Mouse (Mus musculus): Measurements from ENCODE around the gene 4930404H24Rik. TPM values are rescaled to one million over a fixed set of nuclear protein-coding genes. Genes with fewer than 3 reads are reported as not detected.

Gene 4930404H24Rik
- not detected for polyA plus RNA-seq (2014; fragmentation: Illumina TruSeq; extraction: RNeasy Lipid Tissue Mini Kit (QIAGEN cat#74804); ENCODE audit: low read depth, low replicate concordance)

DNA sequence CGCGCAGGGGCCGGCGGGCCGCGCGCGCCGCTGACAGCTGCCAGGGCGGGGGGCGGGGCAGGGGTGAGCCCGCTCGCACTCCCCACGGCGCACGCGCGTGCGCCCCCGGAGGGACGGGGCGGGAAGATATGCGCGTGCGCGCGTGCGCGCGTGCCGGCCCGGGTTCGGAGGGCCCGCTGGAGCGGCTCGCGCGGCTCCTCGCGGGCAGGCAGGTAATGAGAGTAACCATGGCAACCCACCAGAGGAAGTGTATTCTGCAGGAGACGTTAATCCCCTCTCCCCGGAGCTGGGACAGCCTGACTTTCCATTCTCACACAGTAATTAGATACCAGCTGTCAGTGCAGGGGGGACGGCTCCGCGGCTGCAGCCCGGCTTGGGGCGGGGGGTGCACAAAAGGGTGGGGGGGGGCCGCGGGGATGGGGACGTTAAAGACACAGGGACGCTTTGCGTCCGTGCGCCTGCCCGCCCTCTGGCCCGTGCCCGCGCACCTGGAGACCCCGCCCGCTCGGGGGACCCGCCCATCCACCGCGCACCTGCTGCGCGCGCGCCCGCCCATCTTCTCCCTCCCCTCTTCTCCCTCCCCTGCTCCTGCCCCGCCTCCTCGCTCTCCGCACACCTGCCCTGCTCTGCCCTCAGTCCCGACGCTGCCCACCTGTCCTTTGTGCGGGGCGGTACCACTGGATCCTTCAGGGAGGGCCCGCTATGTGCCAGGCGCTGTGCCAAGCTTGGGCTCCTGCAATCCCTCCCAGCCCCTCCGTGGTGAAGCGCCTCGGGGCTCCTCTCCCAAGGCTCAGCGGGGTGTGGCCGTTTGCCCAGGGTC lies at the start of gene 4930404H24Rik:
Gene 4930404H24Rik (plus strand): TSS at position 218 of the 820 bp plus-strand sequence.

DNA sequence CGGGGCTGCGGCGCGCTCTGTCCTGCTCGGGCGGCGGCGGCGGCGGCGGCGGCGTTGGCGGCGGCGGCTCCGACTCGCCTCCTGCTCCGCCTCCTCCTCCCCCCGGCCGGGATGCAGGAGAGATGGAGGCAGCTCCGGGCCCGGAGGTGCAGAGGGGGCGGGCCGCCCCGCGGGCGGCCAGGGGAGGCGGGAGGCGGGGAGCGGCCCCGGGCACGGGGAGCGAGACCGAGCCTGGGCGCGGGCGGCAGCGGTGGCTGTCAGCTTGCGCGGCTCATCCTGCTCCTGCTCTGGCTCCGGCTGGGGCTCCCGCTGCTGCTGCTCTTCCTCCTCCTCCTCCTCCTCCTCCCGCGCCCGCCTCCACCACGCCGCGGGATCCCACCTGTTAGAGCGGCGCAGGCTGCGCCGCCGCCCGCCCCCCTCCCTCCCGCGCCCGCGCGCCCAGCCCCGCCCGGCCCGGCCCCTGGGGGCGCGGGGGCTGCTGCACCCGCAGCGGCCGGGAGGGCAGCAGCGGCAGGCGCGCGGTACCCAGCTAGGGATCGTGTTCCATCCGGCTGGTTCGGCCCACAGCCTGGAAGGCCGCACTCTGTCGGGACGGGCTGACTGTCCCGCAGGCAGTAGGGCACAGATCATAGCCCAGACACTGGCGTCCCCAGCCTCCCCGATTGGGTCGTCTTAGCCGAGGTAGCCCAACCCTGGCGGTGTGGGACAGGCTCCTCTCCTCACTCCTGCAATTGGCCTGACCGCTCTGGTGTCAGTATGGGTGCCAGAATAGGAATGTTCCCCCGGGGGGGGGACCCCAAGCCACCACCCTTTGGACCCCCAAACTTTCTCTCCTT lies 37.6 kb downstream of the 4930404H24Rik start, which contains the start of gene Nol4l:
Gene Nol4l (minus strand): TSS at position 41 of the 836 bp plus-strand sequence.

Other genes starting within 250 kb of the 4930404H24Rik start
- 4.6 TPM for gene Kif3b, start 201.4 kb upstream of the 4930404H24Rik start, polyA plus RNA-seq (2014; fragmentation: Illumina TruSeq; extraction: RNeasy Lipid Tissue Mini Kit (QIAGEN cat#74804); ENCODE audit: low read depth, low replicate concordance)
- 6.9 TPM for gene Asxl1, start 147.0 kb upstream of the 4930404H24Rik start, polyA plus RNA-seq (2014; fragmentation: Illumina TruSeq; extraction: RNeasy Lipid Tissue Mini Kit (QIAGEN cat#74804); ENCODE audit: low read depth, low replicate concordance)
- 0.45 TPM for gene Nol4l, start 37.2 kb downstream of the 4930404H24Rik start, polyA plus RNA-seq (2014; fragmentation: Illumina TruSeq; extraction: RNeasy Lipid Tissue Mini Kit (QIAGEN cat#74804); ENCODE audit: low read depth, low replicate concordance)
- 7.6 TPM for gene Commd7, start 140.0 kb downstream of the 4930404H24Rik start, polyA plus RNA-seq (2014; fragmentation: Illumina TruSeq; extraction: RNeasy Lipid Tissue Mini Kit (QIAGEN cat#74804); ENCODE audit: low read depth, low replicate concordance)
- 1.6 TPM for gene Dnmt3b, start 156.7 kb downstream of the 4930404H24Rik start, polyA plus RNA-seq (2014; fragmentation: Illumina TruSeq; extraction: RNeasy Lipid Tissue Mini Kit (QIAGEN cat#74804); ENCODE audit: low read depth, low replicate concordance)
- not detected for gene Dnmt3c, start 203.9 kb downstream of the 4930404H24Rik start, polyA plus RNA-seq (2014; fragmentation: Illumina TruSeq; extraction: RNeasy Lipid Tissue Mini Kit (QIAGEN cat#74804); ENCODE audit: low read depth, low replicate concordance)
- gene Mapre1, start 248.5 kb downstream of the 4930404H24Rik start, polyA plus RNA-seq (2014; fragmentation: Illumina TruSeq; extraction: RNeasy Lipid Tissue Mini Kit (QIAGEN cat#74804); ENCODE audit: low read depth, low replicate concordance): 58.4 TPM

Data from liver, adult 10 weeks (tissue).